Mouse (Mus musculus) central nervous system, embryonic 14 days (tissue): ENCODE measurements around the gene Tuba1c. TPM values are rescaled to one million over a fixed set of nuclear protein-coding genes. Genes with fewer than 3 reads are reported as not detected.

ENCODE experiments used
- polyA plus RNA-seq: library from polyadenylated mRNA; depleted of rRNA; stranded (reverse); fragments of >200 nt; gene quantifications from 2 replicates; pipeline ENCODE4 v1.2.3, GENCODE M21; 2012; rRNA removed

The Tuba1c gene
- polyA plus RNA-seq: 74.8 and 77.4 TPM in 2 replicates

GRCm38 (mm10) chr15:99029619-99030584, at the start of gene Tuba1c:
Tuba1c (plus strand) TSS chr15:99029891.

DNA sequence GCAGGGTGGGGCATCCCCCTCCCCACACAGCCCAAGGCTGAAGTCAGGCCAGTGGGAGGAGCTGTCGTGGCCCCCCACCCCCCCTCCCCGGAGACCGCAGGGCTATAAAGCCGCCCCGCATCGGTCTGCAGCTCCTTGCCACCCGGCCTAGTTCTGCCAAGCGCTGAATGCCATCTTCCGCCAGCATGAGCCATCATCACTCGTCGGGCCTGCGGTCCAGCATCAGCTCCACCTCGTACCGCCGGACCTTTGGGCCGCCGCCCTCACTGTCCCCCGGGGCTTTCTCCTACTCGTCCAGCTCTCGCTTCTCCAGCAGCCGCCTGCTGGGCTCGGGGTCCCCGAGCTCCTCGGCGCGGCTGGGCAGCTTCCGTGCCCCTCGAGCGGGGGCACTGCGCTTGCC, 25.3 kb downstream of the Tuba1c start, which contains the start of gene Prph:
Gene Prph (plus strand): TSS at position 135 of the 400 bp plus-strand sequence.

GRCm38 (mm10) chr15:99074019-99074599, 44.4 kb downstream of the Tuba1c start, which contains the start of gene Troap:
Troap (plus strand) TSS chr15:99074575.

GRCm38 (mm10) chr15:99087253-99088075, 57.8 kb downstream of the Tuba1c start, which contains the start of gene C1ql4:
C1ql4 (minus strand) TSS chr15:99087817.

Other genes with a start within 250 kb of the Tuba1c start
- gene Wnt1, start 240.0 kb upstream of the Tuba1c start, polyA plus RNA-seq: 1.4 and 1.5 TPM in 2 replicates
- 1.6 and 1.8 TPM in 2 replicates for gene Ddn, start 220.4 kb upstream of the Tuba1c start, polyA plus RNA-seq
- 82.9 and 88.6 TPM in 2 replicates for gene Prkag1, start 198.4 kb upstream of the Tuba1c start, polyA plus RNA-seq
- 28.4 and 31.1 TPM in 2 replicates for gene Kmt2d, start 158.7 kb upstream of the Tuba1c start, polyA plus RNA-seq
- 31.8 and 35.6 TPM in 2 replicates for gene Rhebl1, start 135.4 kb upstream of the Tuba1c start, polyA plus RNA-seq
- 0.82 and 1.7 TPM in 2 replicates for gene Dhh, start 131.4 kb upstream of the Tuba1c start, polyA plus RNA-seq
- gene Lmbr1l, start 111.7 kb upstream of the Tuba1c start, polyA plus RNA-seq: 97.9 and 103 TPM in 2 replicates
- gene Tuba1b, start 95.3 kb upstream of the Tuba1c start, polyA plus RNA-seq: 1,826 and 1,827 TPM in 2 replicates
- gene Gm49450, start 76.3 kb upstream of the Tuba1c start, polyA plus RNA-seq: 31.7 and 40.2 TPM in 2 replicates
- 9,064 and 9,831 TPM in 2 replicates for gene Tuba1a, start 76.2 kb upstream of the Tuba1c start, polyA plus RNA-seq
- gene Prph, start 25.3 kb downstream of the Tuba1c start, polyA plus RNA-seq: 36.0 and 115 TPM in 2 replicates
- gene Troap, start 44.7 kb downstream of the Tuba1c start, polyA plus RNA-seq: 23.7 and 25.3 TPM in 2 replicates
- gene C1ql4, start 57.9 kb downstream of the Tuba1c start, polyA plus RNA-seq: 7.7 and 12.3 TPM in 2 replicates
- gene Dnajc22, start 63.3 kb downstream of the Tuba1c start, polyA plus RNA-seq: 0.86 and 0.96 TPM in 2 replicates
- 48.2 and 52.8 TPM in 2 replicates for gene Spats2, start 96.0 kb downstream of the Tuba1c start, polyA plus RNA-seq
- 3.7 and 6.5 TPM in 2 replicates for gene Kcnh3, start 195.0 kb downstream of the Tuba1c start, polyA plus RNA-seq
- 131 and 143 TPM in 2 replicates for gene Mcrs1, start 222.1 kb downstream of the Tuba1c start, polyA plus RNA-seq